Mouse (Mus musculus) forebrain, embryonic 16.5 days (tissue): ENCODE data around the gene Spdye4c. TPM values are rescaled to one million over a fixed set of nuclear protein-coding genes. Genes with fewer than 3 reads are reported as not detected.

Experiments
- ATAC-seq: fragments of 200-750 bp; cut with Nextera tagmentation; 2 replicates; pipeline ENCODE4 v1.8.0; 2017; ENCODE audit warnings: mild to moderate bottlenecking, moderate library complexity
- H3K27ac ChIP-seq: fragments of 300-500 bp; sonication (generic); 2 replicates; pipeline ENCODE4 v1.5.1; 2014; ENCODE audit warnings: low read length, control low read depth
- H3K27me3 ChIP-seq: fragments of 300-500 bp; sonication (generic); replicated peaks from 2 replicates; pipeline ENCODE4 v1.6.1; 2014; ENCODE audit warnings: low read length; ENCODE audit not compliant: control insufficient read depth, insufficient read depth
- H3K36me3 ChIP-seq: fragments of 300-500 bp; sonication (generic); 2 replicates; pipeline ENCODE4 v1.6.1; 2014; ENCODE audit not compliant: control insufficient read depth, insufficient read depth
- H3K4me1 ChIP-seq: fragments of 300-500 bp; sonication (generic); replicated peaks from 2 replicates; pipeline ENCODE4 v1.6.1; 2014; ENCODE audit warnings: low read length; ENCODE audit not compliant: control insufficient read depth, insufficient read depth
- H3K4me2 ChIP-seq: fragments of 300-500 bp; sonication (generic); 2 replicates; pipeline ENCODE4 v1.6.1; 2014; ENCODE audit warnings: mild to moderate bottlenecking, low read length, control low read depth
- H3K4me3 ChIP-seq: fragments of 300-500 bp; sonication (generic); replicated peaks from 2 replicates; pipeline ENCODE4 v1.5.1; 2014; ENCODE audit warnings: mild to moderate bottlenecking, low read length, control low read depth
- H3K9ac ChIP-seq: fragments of 300-500 bp; sonication (generic); replicated peaks from 2 replicates; pipeline ENCODE4 v1.6.1; 2014; ENCODE audit warnings: low read depth, low read length, control low read depth
- H3K9me3 ChIP-seq: fragments of 300-500 bp; sonication (generic); 2 replicates; pipeline ENCODE4 v1.6.1; 2016; ENCODE audit warnings: low read length; ENCODE audit not compliant: control insufficient read depth
- WGBS: fragments of 180-500 bp; shearing (Covaris S2); extraction: QIAGEN DNeasy Blood & Tissue Kit; methylation state at CpG from one replicate; pipeline ENCODE4 v1.1.7; 2014; 5-methylcytosine and 5-hydroxymethylcytosine counted together
- polyA plus RNA-seq: library from polyadenylated mRNA; unstranded; fragments of >200 nt; fragmentation: Nextera tagmentation; extraction: Ambion mirVana; gene quantifications from 2 replicates; pipeline ENCODE4 v1.2.1, GENCODE M21; 2015

Spdye4c gene
- polyA plus RNA-seq, 1 experiment from 2014 or later, result not detected

DNA sequence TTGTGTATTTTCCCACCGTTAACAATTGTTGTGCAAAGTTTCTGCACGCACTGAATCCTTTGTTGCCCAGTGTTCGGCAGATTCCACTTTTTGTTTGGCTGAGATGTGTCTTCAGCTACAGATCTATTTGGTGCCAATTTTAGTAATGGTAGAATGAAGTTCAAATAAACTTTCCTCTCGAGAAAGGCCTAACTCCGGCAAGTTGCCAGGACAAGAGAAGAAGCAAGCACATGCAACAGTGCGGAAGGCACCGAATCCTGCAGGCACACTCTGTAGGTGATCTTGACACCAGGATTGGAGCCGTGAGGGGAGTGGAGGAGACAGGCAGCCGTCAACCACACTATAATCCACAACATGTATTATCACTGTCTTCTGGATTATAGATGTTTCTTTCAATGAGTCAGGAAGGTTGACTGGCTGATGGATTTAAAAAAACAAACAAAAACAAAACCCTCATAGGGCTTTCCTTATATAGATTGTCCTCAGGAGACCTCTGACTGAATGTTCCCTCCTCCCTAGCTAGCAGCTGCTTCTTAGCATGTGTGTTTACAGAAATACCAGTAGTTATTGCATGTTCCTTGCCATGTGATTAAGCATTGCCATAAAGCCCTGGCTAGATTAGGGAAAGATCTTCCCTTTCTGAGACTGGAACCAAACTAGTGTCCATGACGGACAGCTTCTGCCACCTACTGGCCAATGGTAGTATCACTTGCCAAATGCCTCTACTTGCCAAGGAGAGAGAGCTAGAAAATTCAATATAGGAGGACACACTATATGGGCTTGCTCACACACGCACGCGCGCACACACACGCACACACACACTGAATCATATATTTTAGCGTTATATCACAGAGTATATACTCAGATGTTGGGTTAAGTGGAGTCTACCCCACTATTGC is 18.0 kb upstream of the Spdye4c start:
- 49% methylated on average over 16 of the region's 16 CpGs for WGBS
- Histone ChIP-seq H3K4me2 (no peak overlapping the region), H3K27me3 (no peaks in the 10 kb centered on the region), H3K4me3 (no peak overlapping the region), H3K4me1 (no peaks in the 10 kb centered on the region), H3K9ac (no peak overlapping the region), H3K9me3 (no peaks in the 10 kb centered on the region), H3K36me3 (no peaks in the 10 kb centered on the region), H3K27ac (no peak overlapping the region)
- peak; percentile 78 for ATAC-seq

GRCm38 (mm10) chr2:128582881-128583280 is 8.1 kb upstream of the Spdye4c start:
- H3K27me3 ChIP-seq, result no peaks in the 10 kb centered on the region
- H3K4me1 ChIP-seq, result no peaks in the 10 kb centered on the region
- no peak for ATAC-seq
- H3K36me3 ChIP-seq, result no peaks in the 10 kb centered on the region
- no peak overlapping the region for H3K9ac ChIP-seq
- H3K27ac ChIP-seq, result no peak overlapping the region
- H3K4me2 ChIP-seq, result no peak overlapping the region
- H3K4me3 ChIP-seq, result no peak overlapping the region
- 78% methylated on average over 5 of the region's 5 CpGs for WGBS
- H3K9me3 ChIP-seq, result no peaks in the 10 kb centered on the region

GRCm38 (mm10) chr2:128592301-128592700 is 1.3 kb downstream of the Spdye4c start:
- Histone ChIP-seq H3K27ac (no peak overlapping the region), H3K9ac (no peak overlapping the region), H3K9me3 (no peaks in the 10 kb centered on the region), H3K4me2 (no peak overlapping the region), H3K4me1 (no peaks in the 10 kb centered on the region), H3K27me3 (no peaks in the 10 kb centered on the region), H3K36me3 (no peaks in the 10 kb centered on the region), H3K4me3 (no peak overlapping the region)
- no peak for ATAC-seq
- WGBS, result 92% methylated on average over 7 of the region's 7 CpGs

- Histone ChIP-seq H3K9me3 (peaks cover 3% of the 10 kb centered on the region; the same call in 1 of the 2 replicates), H3K27ac (no peak overlapping the region), H3K4me1 (no peaks in the 10 kb centered on the region), H3K27me3 (no peaks in the 10 kb centered on the region), H3K4me2 (no peak overlapping the region), H3K9ac (no peak overlapping the region), H3K36me3 (no peaks in the 10 kb centered on the region), H3K4me3 (no peak overlapping the region)
- ATAC-seq, result no peak
- WGBS, result 23% methylated on average over 2 of the region's 2 CpGs
Observed at GRCm38 (mm10) chr2:128601534-128601933, 10.5 kb downstream of the Spdye4c start.

DNA sequence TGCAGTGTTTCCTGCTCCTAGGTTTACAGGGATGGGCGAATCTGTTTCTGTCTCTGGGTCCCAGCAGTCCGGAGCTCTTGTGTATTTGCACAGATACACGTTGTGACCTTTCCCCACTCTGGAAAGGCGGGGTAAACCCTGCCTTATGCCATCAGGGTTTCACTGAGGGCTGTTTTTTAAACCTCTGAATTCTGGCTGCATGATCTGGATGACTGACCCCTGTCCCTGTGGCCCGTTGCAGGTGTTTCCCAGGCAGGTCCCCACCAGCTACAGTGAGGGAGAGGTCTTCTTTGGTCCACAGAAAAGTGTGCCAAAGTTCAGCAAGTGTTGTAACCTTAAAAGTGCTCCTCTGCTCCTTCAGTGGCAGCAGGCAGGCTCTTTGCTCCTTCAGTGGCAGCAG is 18.3 kb downstream of the Spdye4c start:
- Histone ChIP-seq H3K4me1 (no peaks in the 10 kb centered on the region), H3K4me2 (no peak overlapping the region), H3K36me3 (peaks cover 32% of the 10 kb centered on the region), H3K9me3 (peaks cover 7% of the 10 kb centered on the region), H3K27ac (no peak overlapping the region), H3K27me3 (no peaks in the 10 kb centered on the region), H3K9ac (no peak overlapping the region), H3K4me3 (no peak overlapping the region)
- 82% methylated on average over 5 of the region's 5 CpGs for WGBS
- no peak for ATAC-seq

- H3K9me3 ChIP-seq, result peaks cover 4% of the 10 kb centered on the region; the same call in 1 of the 2 replicates
- H3K27ac ChIP-seq, result no peak overlapping the region
- no peak for ATAC-seq
- 93% methylated on average over 8 of the region's 8 CpGs for WGBS
- H3K36me3 ChIP-seq, result peaks cover 42% of the 10 kb centered on the region
- no peaks in the 10 kb centered on the region for H3K27me3 ChIP-seq
- no peak overlapping the region for H3K4me3 ChIP-seq
- H3K4me1 ChIP-seq, result no peaks in the 10 kb centered on the region
- no peak overlapping the region for H3K4me2 ChIP-seq
- no peak overlapping the region for H3K9ac ChIP-seq
Observed at GRCm38 (mm10) chr2:128611178-128611577, 20.2 kb downstream of the Spdye4c start.

GRCm38 (mm10) chr2:128612275-128612674 is 21.3 kb downstream of the Spdye4c start:
- no peaks in the 10 kb centered on the region for H3K27me3 ChIP-seq
- ATAC-seq, result no peak
- H3K4me1 ChIP-seq, result no peaks in the 10 kb centered on the region
- H3K27ac ChIP-seq, result no peak overlapping the region
- WGBS, result 92% methylated on average over 7 of the region's 7 CpGs
- H3K36me3 ChIP-seq, result peaks cover 45% of the 10 kb centered on the region
- no peak overlapping the region for H3K4me3 ChIP-seq
- no peak overlapping the region for H3K9ac ChIP-seq
- no peaks in the 10 kb centered on the region; the same call in 1 of the 2 replicates for H3K9me3 ChIP-seq
- H3K4me2 ChIP-seq, result no peak overlapping the region

GRCm38 (mm10) chr2:128613365-128613764 is 22.4 kb downstream of the Spdye4c start:
- peaks cover 54% of the 10 kb centered on the region for H3K36me3 ChIP-seq
- H3K4me1 ChIP-seq, result no peaks in the 10 kb centered on the region
- no peak overlapping the region for H3K9ac ChIP-seq
- no peak overlapping the region for H3K4me3 ChIP-seq
- H3K27me3 ChIP-seq, result no peaks in the 10 kb centered on the region
- no peak overlapping the region for H3K4me2 ChIP-seq
- no peak overlapping the region for H3K27ac ChIP-seq
- no peaks in the 10 kb centered on the region for H3K9me3 ChIP-seq
- 86% methylated on average over 5 of the region's 5 CpGs for WGBS
- ATAC-seq, result no peak

DNA sequence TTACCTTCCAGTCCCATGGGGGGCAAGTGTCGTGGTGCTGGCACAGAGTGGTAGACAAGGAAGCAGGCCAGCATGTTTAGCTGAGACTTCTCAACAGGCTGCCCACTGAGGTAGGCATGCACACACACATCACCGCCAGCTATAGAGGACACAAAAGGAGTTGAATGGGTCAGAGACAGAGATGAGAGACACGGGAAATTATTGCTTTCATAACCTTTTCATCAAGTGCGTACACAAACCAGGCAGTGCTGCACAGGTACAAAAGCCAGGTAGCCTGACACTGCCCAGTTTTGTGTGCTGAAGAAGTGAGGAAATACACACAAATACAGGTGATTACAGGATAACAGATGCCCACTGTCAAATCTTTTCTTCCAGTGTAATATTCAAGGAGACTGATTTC is 24.4 kb downstream of the Spdye4c start:
- Histone ChIP-seq H3K4me2 (no peak overlapping the region), H3K4me3 (no peak overlapping the region), H3K27me3 (no peaks in the 10 kb centered on the region), H3K9me3 (no peaks in the 10 kb centered on the region), H3K36me3 (peaks cover 69% of the 10 kb centered on the region), H3K9ac (no peak overlapping the region), H3K4me1 (no peaks in the 10 kb centered on the region), H3K27ac (no peak overlapping the region)
- no peak for ATAC-seq
- WGBS, result 90% methylated on average over 4 of the region's 4 CpGs
